Mouse (Mus musculus): ENCODE measurements around the gene Capza1.

Capza1 gene

GRCm38 (mm10) chr3:104788561-104789311, 75.6 kb downstream of the Capza1 start:
- DNase-seq (ENCODE audit: low spot score in 2 of 2) = no peak

GRCm38 (mm10) chr3:104788075-104788474, 76.2 kb downstream of the Capza1 start, which contains the start of gene Rhoc:
Rhoc (plus strand) TSS chr3:104788375.
- DNase-seq (ENCODE audit: low spot score in 2 of 2) = no peak

- no peak for DNase-seq (ENCODE audit: low spot score in 2 of 2)
Observed at GRCm38 (mm10) chr3:104785284-104785683, 79.0 kb downstream of the Capza1 start.

DNA sequence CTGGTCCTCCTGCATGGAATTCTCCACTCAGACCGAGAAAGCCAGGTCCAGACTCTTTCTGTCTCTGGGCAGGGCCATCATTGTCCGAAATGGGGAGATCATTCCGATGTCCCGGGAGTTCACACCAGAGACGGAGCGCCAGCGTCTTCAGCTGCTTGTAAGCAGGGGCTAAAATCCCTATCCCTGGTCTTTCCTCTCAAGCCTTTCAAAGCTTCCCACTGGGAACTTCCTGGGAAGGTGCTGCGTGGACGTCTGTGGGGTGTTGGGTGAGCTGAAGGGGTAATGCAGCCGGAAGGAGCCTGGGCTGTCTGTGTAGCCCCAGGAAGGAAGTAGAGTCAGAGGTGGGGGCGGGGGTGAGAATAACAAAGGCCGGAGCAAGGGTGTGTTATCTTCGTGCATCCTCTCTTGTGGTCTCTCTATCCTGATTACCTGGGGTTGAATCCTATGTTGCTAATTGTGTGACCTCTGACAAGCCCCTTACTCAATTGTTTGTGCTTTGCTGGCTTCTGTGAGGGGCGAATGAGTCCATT, 80.3 kb downstream of the Capza1 start:
- DNase-seq (ENCODE audit: low spot score in 2 of 2) = no peak

GRCm38 (mm10) chr3:104782061-104782681, 82.1 kb downstream of the Capza1 start:
- no peak for DNase-seq (ENCODE audit: low spot score in 2 of 2)

- DNase-seq (ENCODE audit: low spot score in 2 of 2) = no peak
Observed at GRCm38 (mm10) chr3:104781471-104781903, 82.8 kb downstream of the Capza1 start, which contains the start of gene Fam19a3. Fam19a3 (minus strand) TSS chr3:104781840.

- DNase-seq (ENCODE audit: low spot score in 2 of 2) = peak; percentile 36 to 38
Observed at GRCm38 (mm10) chr3:104780561-104781420, 83.5 kb downstream of the Capza1 start, which contains the start of gene Ppm1j. Ppm1j (plus strand) TSS chr3:104781056.

- peak in 1 of 2 experiments; percentile 51 for DNase-seq (ENCODE audit: low spot score in 2 of 2)
Observed at GRCm38 (mm10) chr3:104779949-104780348, 84.4 kb downstream of the Capza1 start.

- DNase-seq (ENCODE audit: low spot score in 2 of 2) = no peak
Observed at GRCm38 (mm10) chr3:104777342-104777741, 87.0 kb downstream of the Capza1 start.

- DNase-seq (ENCODE audit: low spot score in 2 of 2) = no peak
Observed at GRCm38 (mm10) chr3:104773301-104773700, 91.0 kb downstream of the Capza1 start.
